Mouse (Mus musculus) ES-E14 (cell line): ENCODE measurements around the gene Vdr.

Experiments used
- CHD2 ChIP-seq: IDR thresholded peaks from 2 replicates; pipeline ENCODE4 v1.6.1; 2014; ENCODE audit warnings: mild to moderate bottlenecking, low read depth, low read length, inconsistent platforms
- MAFK ChIP-seq: IDR thresholded peaks from 2 replicates; pipeline ENCODE4 v1.6.1; 2014; ENCODE audit warnings: mild to moderate bottlenecking, low read depth, low read length, inconsistent platforms; ENCODE audit not compliant: insufficient read depth

DNA sequence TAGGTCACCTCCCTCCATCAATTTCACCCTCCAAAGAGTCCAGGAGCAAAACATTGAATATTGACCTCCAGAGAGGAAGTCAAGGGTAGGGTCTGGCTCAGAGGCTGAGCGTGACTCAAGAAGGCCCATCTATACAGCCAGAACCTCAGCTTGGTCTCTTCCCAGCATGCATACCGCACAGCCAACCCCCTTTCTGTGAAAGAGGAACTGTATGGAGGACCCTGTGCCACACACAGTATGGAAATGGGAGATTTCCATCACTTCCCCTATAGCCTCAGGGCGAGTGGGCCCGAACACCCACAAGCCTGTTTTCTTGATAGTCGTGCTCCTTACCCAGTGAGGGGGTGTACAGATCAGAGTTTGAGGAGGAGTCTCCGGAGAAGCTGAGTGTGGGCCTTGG lies 41.4 kb downstream of the Vdr start:
- no peak for TF ChIP-seq CHD2
- TF ChIP-seq MAFK: no peak
